ENCODE assay signal across 7 mouse cellular contexts in genomic region chr12:80108896-80109668, GRCm38 (mm10). TPM values are rescaled to one million over a fixed set of nuclear protein-coding genes. Genes with fewer than 3 reads are reported as not detected.
DNase-seq lines count a peak whose midpoint lies in the region; ATAC-seq and TF ChIP-seq lines count a peak whose summit lies in the region.
"Not testable (repeated sequence)": the region's sequence is repeated elsewhere in the genome, so short reads cannot be mapped to it uniquely, and the experiment has no call there.

No protein-coding gene starts in this region.

- peak overlapping the region; percentile 76 for H3K4me3 ChIP-seq in heart, adult 2 months
- H3K4me3 ChIP-seq in intestine, postnatal 0 days (ENCODE audit: low read depth, low read length) = peak overlapping the region; percentile 91
- peak overlapping the region; percentile 84 for H3K4me3 ChIP-seq in limb, embryonic 12.5 days (replicated peaks)
- H3K4me3 ChIP-seq in midbrain, embryonic 11.5 days (ENCODE audit: low read depth, low read length) = peak overlapping the region; percentile 72

- 6% methylated on average over 11 of the region's 11 CpGs for WGBS in heart, adult 2 months
- WGBS in intestine, postnatal 0 days = 6% methylated on average over 11 of the region's 11 CpGs
- 19% methylated on average over 11 of the region's 11 CpGs for WGBS in limb, embryonic 12.5 days
- 5% methylated on average over 11 of the region's 11 CpGs for WGBS in midbrain, embryonic 11.5 days

- peak; percentile 76 for TF ChIP-seq CTCF in heart, adult 2 months (IDR thresholded peaks at IDR 0.05)
- peak; percentile 92 for TF ChIP-seq CTCF in intestine, postnatal 0 days (IDR thresholded peaks at IDR 0.05; ENCODE audit: low read depth)

- not testable (repeated sequence) for TF ChIP-seq POLR2A in heart, adult 2 months (IDR thresholded peaks at IDR 0.05; ENCODE audit: insufficient read depth, low read depth, low read length)

- H3K27me3 ChIP-seq in heart, adult 2 months (ENCODE audit: control insufficient read depth, insufficient read depth, low read length); intestine, postnatal 0 days (replicated peaks; ENCODE audit: control insufficient read depth, insufficient read depth, low read length); limb, embryonic 12.5 days; midbrain, embryonic 11.5 days (ENCODE audit: control insufficient read depth, insufficient read depth, low read length): not testable (repeated sequence)

- peak; percentile 75 for DNase-seq in adipocyte (ENCODE audit: low spot score)
- peak; percentile 89 for DNase-seq in embryo, embryonic 11 days
- peak; percentile 86 to 87 for DNase-seq in heart, adult 2 months
- DNase-seq in midbrain, embryonic 11.5 days (ENCODE audit: low spot score, missing footprints) = peak; percentile 97
- DNase-seq in right cerebral cortex, postnatal 4 days = peak; percentile 92

- intact Hi-C loops in heart, adult 2 months (cut with DNase I) = loop anchor here (1.0 to 5.0 kb wide), 4 partner anchors 48 to 367 kb away; no protein-coding TSS in a partner anchor

- peak overlapping the region; percentile 99 for H3K27ac ChIP-seq in heart, adult 2 months
- H3K27ac ChIP-seq in intestine, postnatal 0 days (ENCODE audit: low read depth, low read length) = peak overlapping the region; percentile 98; the same call in 1 of the 2 replicates
- H3K27ac ChIP-seq in limb, embryonic 12.5 days = peak overlapping the region; percentile 97
- H3K27ac ChIP-seq in midbrain, embryonic 11.5 days (ENCODE audit: low read depth, low read length) = peak overlapping the region; percentile 90

- peak; percentile 23 for ATAC-seq in intestine, postnatal 0 days
- ATAC-seq in limb, embryonic 12.5 days (ENCODE audit: insufficient number of reproducible peaks, insufficient read depth, low FRiP score, low TSS enrichment, low read depth) = not testable (repeated sequence)
- peak; percentile 28 for ATAC-seq in midbrain, embryonic 11.5 days (ENCODE audit: low FRiP score)

- not testable (repeated sequence) for H3K9me3 ChIP-seq in intestine, postnatal 0 days (ENCODE audit: control insufficient read depth); limb, embryonic 12.5 days; midbrain, embryonic 11.5 days (ENCODE audit: control insufficient read depth, low read length)

- TF ChIP-seq EP300 in heart, adult 2 months (IDR thresholded peaks at IDR 0.05; ENCODE audit: insufficient read depth, low read depth, low read length) = peak; percentile 85; the same call in 1 of the 2 replicates

- H3K4me1 ChIP-seq in heart, adult 2 months (ENCODE audit: control insufficient read depth, insufficient read depth, low read length); intestine, postnatal 0 days (replicated peaks; ENCODE audit: control insufficient read depth, insufficient read depth, low read length); midbrain, embryonic 11.5 days (ENCODE audit: control insufficient read depth, insufficient read depth, low read length): not testable (repeated sequence)
- H3K4me1 ChIP-seq in limb, embryonic 12.5 days (replicated peaks) = peaks cover 24% of the 10 kb centered on the region

- H3K36me3 ChIP-seq in heart, adult 2 months (ENCODE audit: control insufficient read depth, insufficient read depth, low read length) = peaks cover 16% of the 10 kb centered on the region
- peaks cover 11% of the 10 kb centered on the region; the same call in 1 of the 2 replicates for H3K36me3 ChIP-seq in intestine, postnatal 0 days (ENCODE audit: control insufficient read depth, insufficient read depth)
- H3K36me3 ChIP-seq in limb, embryonic 12.5 days = peaks cover 37% of the 10 kb centered on the region
- peaks cover 17% of the 10 kb centered on the region for H3K36me3 ChIP-seq in midbrain, embryonic 11.5 days (ENCODE audit: control insufficient read depth, insufficient read depth, low read length)

- peak overlapping the region; percentile 90 for H3K4me2 ChIP-seq in intestine, postnatal 0 days (replicated peaks; ENCODE audit: low read depth)
- peak overlapping the region; percentile 94 for H3K4me2 ChIP-seq in limb, embryonic 12.5 days
- H3K4me2 ChIP-seq in midbrain, embryonic 11.5 days = peak overlapping the region; percentile 86

- not testable (repeated sequence) for H3K79me2 ChIP-seq in heart, adult 2 months (replicated peaks; ENCODE audit: control insufficient read depth, insufficient read depth, low read length)

- H3K9ac ChIP-seq in heart, adult 2 months (ENCODE audit: low read depth, low read length) = peak overlapping the region; percentile 77
- peak overlapping the region; percentile 93; the same call in 1 of the 2 replicates for H3K9ac ChIP-seq in intestine, postnatal 0 days (ENCODE audit: low read depth, low read length)
- peak overlapping the region; percentile 99 for H3K9ac ChIP-seq in limb, embryonic 12.5 days (replicated peaks)
- peak overlapping the region; percentile 99 for H3K9ac ChIP-seq in midbrain, embryonic 11.5 days (ENCODE audit: low read length)

RNA-seq across cellular contexts. Expression of gene Zfp36l1, which starts 3.7 kb away (rescaled TPM):
- 10 to 100 TPM; 74.4 to 79.4 TPM for total RNA-seq in heart, adult 2 months (2021)
- polyA plus RNA-seq in heart, adult 2 months (2012; rRNA removed) = 43.3 and 65.0 TPM in 2 replicates
- polyA plus RNA-seq in intestine, postnatal 0 days (2015; fragmentation: Nextera tagmentation; extraction: Ambion mirVana) = 77.9 and 80.7 TPM in 2 replicates
- 80.7 and 89.8 TPM in 2 replicates for polyA plus RNA-seq in limb, embryonic 12.5 days (2016; fragmentation: Nextera tagmentation; extraction: Ambion mirVana)
- 149 and 165 TPM in 2 replicates for polyA plus RNA-seq in midbrain, embryonic 11.5 days (2014; fragmentation: Nextera tagmentation; extraction: Ambion mirVana)
